Mouse (Mus musculus): ENCODE measurements around the gene Pik3ap1. TPM values are rescaled to one million over a fixed set of nuclear protein-coding genes. Genes with fewer than 3 reads are reported as not detected.

The Pik3ap1 gene
- total and polyA plus RNA-seq, 3 experiments = 26.7 to 106 (median 37.4) TPM

DNA sequence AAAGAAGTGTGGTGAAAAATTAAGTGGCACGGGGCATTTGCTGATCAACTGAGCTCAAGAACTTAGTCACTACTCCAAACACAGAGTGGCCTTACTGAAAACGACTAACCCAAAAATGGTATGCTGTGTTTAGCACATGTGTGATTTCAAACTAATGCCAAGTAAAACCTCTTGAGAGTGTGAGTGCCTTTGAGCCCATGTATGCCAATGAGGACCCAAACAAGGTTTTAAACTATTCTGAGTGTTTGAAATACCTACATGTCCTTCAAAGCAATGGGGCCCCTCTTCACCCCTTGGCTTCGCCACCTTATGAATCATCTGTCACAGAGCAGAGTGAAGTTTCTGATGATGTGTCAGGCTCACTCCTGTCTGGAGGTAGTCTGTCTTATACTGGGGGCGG lies 61.8 kb downstream of the Pik3ap1 start:
- in situ Hi-C loops (cut with MboI; ENCODE audit: low pct_ligation_motif_present, low pct_unique_long_range_greater_than_20kb, low sequenced_read_pairs) (loop anchor here (25.0 kb wide), 2 partner anchors 139 to 439 kb away; no protein-coding TSS in a partner anchor), dilution Hi-C loops (cut with MboI; ENCODE audit: extremely low pct_ligation_motif_present, extremely low pct_unique_long_range_greater_than_20kb, low sequenced_read_pairs) (no loop called here)
- Histone ChIP-seq H3K4me3 (replicated peaks in 1 of 3; ENCODE audit: low read depth in 2 of 3, low read length in 2 of 3, poor library complexity in 1 of 3) (no peak overlapping the region), H3K27ac (ENCODE audit: insufficient read depth, low read depth) (peak overlapping the region; percentile 66), H3K4me1 (ENCODE audit: control insufficient read depth in 1 of 2, insufficient read depth in 2 of 2) (peaks cover 30 to 85% of the 10 kb centered on the region in 2 experiments), H3K4me2 (ENCODE audit: insufficient read depth, low read depth, poor library complexity, severe bottlenecking) (no peak overlapping the region; the same call in 1 of the 2 replicates), H3K79me2 (replicated peaks; ENCODE audit: control insufficient read depth, extremely low read depth, insufficient read depth, poor library complexity, severe bottlenecking) (no peaks in the 10 kb centered on the region; the same call in 1 of the 2 replicates), H3K27me3 (replicated peaks) (no peaks in the 10 kb centered on the region), H3K9me3 (replicated peaks; ENCODE audit: low read length) (no peaks in the 10 kb centered on the region), H3K9ac (ENCODE audit: insufficient read depth, low read depth) (no peak overlapping the region), H3K36me3 (replicated peaks in 1 of 2; ENCODE audit: control insufficient read depth in 1 of 2, insufficient read depth in 1 of 2, low read length in 1 of 2) (peaks cover 76 to 98% of the 10 kb centered on the region in 2 experiments)
- TF ChIP-seq ZC3H11A (IDR thresholded peaks at IDR 0.05; ENCODE audit: low read depth, low read length) (no peak), IRF4 (IDR thresholded peaks at IDR 0.05; ENCODE audit: low read depth, low read length) (peak; percentile 60; the same call in 1 of the 2 replicates), MEF2A (IDR thresholded peaks at IDR 0.05; ENCODE audit: borderline replicate concordance, low read depth, low read length) (no peak), NRF1 (IDR thresholded peaks at IDR 0.05; ENCODE audit: low read depth, low read length) (no peak), MAFK (IDR thresholded peaks at IDR 0.05; ENCODE audit: insufficient replicate concordance, low read length) (no peak), JUN (IDR thresholded peaks at IDR 0.05; ENCODE audit: insufficient read depth, low read depth, low read length) (no peak), BHLHE40 (IDR thresholded peaks at IDR 0.05; ENCODE audit: low read depth, low read length) (0 out of 2 replicates have a peak, but pooled peaks have one; percentile 11), MAX (IDR thresholded peaks at IDR 0.05; ENCODE audit: low read length) (no peak), TBP (conservative IDR thresholded peaks at IDR 0.05; ENCODE audit: low read depth, low read length) (no peak), GABPA (IDR thresholded peaks at IDR 0.05; ENCODE audit: insufficient replicate concordance, low read depth, low read length) (no peak), MAZ (IDR thresholded peaks at IDR 0.05; ENCODE audit: low read depth, low read length) (0 out of 2 replicates have a peak, but pooled peaks have one; percentile 17), UBTF (IDR thresholded peaks at IDR 0.05; ENCODE audit: low read depth, low read length) (no peak), ZKSCAN1 (IDR thresholded peaks at IDR 0.05; ENCODE audit: borderline replicate concordance, low read depth, low read length) (no peak), JUND (conservative IDR thresholded peaks at IDR 0.05; ENCODE audit: low read depth, low read length) (no peak), TCF12 (IDR thresholded peaks at IDR 0.05; ENCODE audit: low read depth, low read length) (no peak), ETS1 (conservative IDR thresholded peaks at IDR 0.05; ENCODE audit: low read depth, low read length) (peak; percentile 35), E2F4 (IDR thresholded peaks at IDR 0.05; ENCODE audit: insufficient replicate concordance, low read depth, low read length) (no peak), SMC3 (IDR thresholded peaks at IDR 0.05; ENCODE audit: low read depth, low read length) (no peak), CHD1 (IDR thresholded peaks at IDR 0.05; ENCODE audit: low read depth, low read length) (0 out of 2 replicates have a peak, but pooled peaks have one; percentile 46), PAX5 (IDR thresholded peaks at IDR 0.05; ENCODE audit: low read length) (no peak), POLR2A (IDR thresholded peaks at IDR 0.05; ENCODE audit: low read depth, low read length) (no peak)
- no peak for DNase-seq (ENCODE audit: extremely low read depth)

Data from CH12.LX (cell line).